In the genomic region with DNA sequence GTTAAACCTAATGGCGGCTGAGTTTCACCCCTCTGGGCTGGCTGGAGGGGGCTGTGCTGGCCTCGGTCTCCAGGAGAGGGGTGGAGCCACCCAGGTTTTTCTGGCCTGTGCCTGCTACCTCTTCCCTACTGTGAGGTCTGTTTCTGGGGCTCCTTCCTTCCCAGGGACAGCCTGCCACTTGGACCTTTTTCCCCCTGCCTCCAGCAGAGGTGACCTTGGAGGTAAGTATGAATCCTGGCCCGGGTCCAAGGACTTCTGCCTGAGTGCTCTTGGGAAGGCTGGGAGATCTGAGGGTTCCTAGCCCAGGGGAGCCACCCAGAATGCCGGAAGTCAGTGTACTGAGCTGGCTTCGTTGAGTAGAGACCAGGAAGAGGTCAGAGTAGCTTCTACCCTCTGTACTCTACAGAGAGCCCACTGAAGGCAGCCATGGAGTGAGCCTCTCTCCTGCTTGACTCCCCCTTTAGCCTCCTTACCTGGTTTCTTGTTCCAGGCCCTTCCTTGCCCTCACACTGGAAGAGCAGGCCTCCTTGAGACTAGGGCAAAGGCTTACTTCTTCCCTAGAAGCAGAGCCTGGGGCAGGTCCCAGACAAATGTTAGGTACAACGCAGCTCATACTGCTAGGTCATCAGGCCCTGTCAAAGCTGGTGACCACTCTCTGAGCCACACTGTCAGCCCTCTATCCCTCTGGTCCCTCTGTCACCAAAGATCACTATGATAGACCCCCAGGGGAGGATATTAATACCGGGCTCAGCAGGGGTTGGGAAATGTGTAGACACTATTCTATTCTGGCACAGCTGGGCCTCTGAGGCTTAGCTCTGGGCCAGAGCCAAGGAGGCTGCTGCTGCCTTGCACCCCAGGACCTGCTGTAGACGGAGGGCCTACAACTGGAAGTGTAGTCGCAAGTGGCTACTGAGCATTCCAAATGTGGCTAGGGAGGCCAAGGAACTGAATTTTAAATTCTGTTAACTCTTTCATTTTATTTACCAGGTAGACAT, we compare ENCODE assay signal across 9 mouse cellular contexts. TPM values are rescaled to one million over a fixed set of nuclear protein-coding genes. Genes with fewer than 3 reads are reported as not detected.
DNase-seq lines count a peak whose midpoint lies in the region; ATAC-seq and TF ChIP-seq lines count a peak whose summit lies in the region.
"Had no signal": no experiment of that assay in that cellular context is flagged by ENCODE, and none has a peak within 500 bp of the region (broad histone marks: within the 10 kb centered on the region; RNA-seq: fewer than 3 reads in every experiment).

No protein-coding gene starts in this region.

- 46% methylated on average over 9 of the region's 9 CpGs for WGBS in intestine, embryonic 14.5 days
- WGBS in liver, embryonic 12.5 days (ENCODE audit: insufficient replicate concordance), result 47% methylated on average over 9 of the region's 9 CpGs

- H3K4me1 ChIP-seq in E14TG2a.4 (replicated peaks; ENCODE audit: low read depth, low read length), result peaks cover 90% of the 10 kb centered on the region
- peaks cover 12% of the 10 kb centered on the region for H3K4me1 ChIP-seq in intestine, embryonic 14.5 days (replicated peaks; ENCODE audit: control insufficient read depth, insufficient read depth, low read length)
- H3K4me1 ChIP-seq in liver, embryonic 12.5 days, result no peaks in the 10 kb centered on the region; the same call in 1 of the 2 replicates

- ATAC-seq in intestine, embryonic 14.5 days (replicated peaks; ENCODE audit: low FRiP score, low TSS enrichment, low read depth), result peak; percentile 70; the same call in 1 of the 2 replicates
- ATAC-seq in liver, embryonic 12.5 days, result 0 out of 2 replicates have a peak, but pooled peaks have one; percentile 30
- ATAC-seq in erythroblast, adult 5-6 weeks (replicated peaks; ENCODE audit: low FRiP score, poor library complexity, severe bottlenecking), result no peak

- TF ChIP-seq CTCF in E14TG2a.4 (conservative IDR thresholded peaks at IDR 0.05; ENCODE audit: low read length), result no peak

- peaks cover 11% of the 10 kb centered on the region for H3K36me3 ChIP-seq in E14TG2a.4 (ENCODE audit: insufficient read depth, low read length)
- H3K36me3 ChIP-seq in intestine, embryonic 14.5 days (ENCODE audit: control insufficient read depth, insufficient read depth, low read length), result no peaks in the 10 kb centered on the region
- no peaks in the 10 kb centered on the region for H3K36me3 ChIP-seq in liver, embryonic 12.5 days

- H3K9me3 ChIP-seq in E14TG2a.4 (ENCODE audit: low read length), result no peaks in the 10 kb centered on the region
- H3K9me3 ChIP-seq in intestine, embryonic 14.5 days (ENCODE audit: control insufficient read depth, low read length), result no peaks in the 10 kb centered on the region
- H3K9me3 ChIP-seq in liver, embryonic 12.5 days (replicated peaks), result no peaks in the 10 kb centered on the region

- no peak overlapping the region for H3K9ac ChIP-seq in intestine, embryonic 14.5 days (ENCODE audit: low read length)
- no peak overlapping the region for H3K9ac ChIP-seq in liver, embryonic 12.5 days

- H3K4me3 ChIP-seq in E14TG2a.4 (replicated peaks; ENCODE audit: low read length), result peak overlapping the region; percentile 56
- H3K4me3 ChIP-seq in intestine, embryonic 14.5 days (ENCODE audit: low read depth, low read length), result 0 out of 2 replicates have a peak overlapping the region, but pooled peaks have one; percentile 13
- no peak overlapping the region for H3K4me3 ChIP-seq in liver, embryonic 12.5 days
- H3K4me3 ChIP-seq: heart, adult 2 months had no signal

- H3K27me3 ChIP-seq in E14TG2a.4 (ENCODE audit: insufficient read depth, low read length), result no peaks in the 10 kb centered on the region
- no peaks in the 10 kb centered on the region for H3K27me3 ChIP-seq in intestine, embryonic 14.5 days (replicated peaks; ENCODE audit: control insufficient read depth, insufficient read depth, low read length)
- H3K27me3 ChIP-seq in liver, embryonic 12.5 days (replicated peaks), result peaks cover 2% of the 10 kb centered on the region; the same call in 1 of the 2 replicates

- H3K4me2 ChIP-seq in intestine, embryonic 14.5 days (ENCODE audit: low read length), result peak overlapping the region; percentile 29
- H3K4me2 ChIP-seq in liver, embryonic 12.5 days, result peak overlapping the region; percentile 28

- peak; percentile 79 for DNase-seq in ZHBTc4 (ENCODE audit: low read depth, low spot score)
- DNase-seq in intestine, embryonic 14.5 days (ENCODE audit: low spot score), result peak; percentile 67
- DNase-seq in thymus, adult 18-20 months, result no peak
- DNase-seq in layer of hippocampus, postnatal 14 days (ENCODE audit: low spot score in 2 of 2), result no peak
- DNase-seq in thymus, postnatal 36 days, result no peak

- peak overlapping the region; percentile 47 for H3K27ac ChIP-seq in intestine, embryonic 14.5 days (ENCODE audit: low read depth)
- H3K27ac ChIP-seq in liver, embryonic 12.5 days, result peak overlapping the region; percentile 30; the same call in 1 of the 2 replicates
- H3K27ac ChIP-seq: heart, adult 2 months had no signal

RNA-seq across cellular contexts. Expression of gene Epb41l1, which starts 12.5 kb away (rescaled TPM):
- polyA plus RNA-seq in intestine, embryonic 14.5 days (2014; fragmentation: Nextera tagmentation; extraction: Ambion mirVana), result 4.2 and 4.4 TPM in 2 replicates
- 0.75 and 1.0 TPM in 2 replicates for polyA plus RNA-seq in liver, embryonic 12.5 days (2016; fragmentation: Nextera tagmentation; extraction: Ambion mirVana)
- 100 to 1,000 TPM; 299 to 316 TPM for total RNA-seq in layer of hippocampus, postnatal 14 days (2021)
- total RNA-seq in erythroblast, adult 5-6 weeks (2015; ENCODE audit: low replicate concordance), result under 0.01 and 2.5 TPM in 2 replicates
- total RNA-seq in erythroblast, adult 5-6 weeks (2017; ENCODE audit: low replicate concordance), result 0.34 and 0.84 TPM in 2 replicates

Comparison
In these comparisons a context has a peak if more than half of its experiments do, and no peak if none do; other contexts are left out.
1. DNase-seq: peak in ZHBTc4 (single experiment) and intestine, embryonic 14.5 days (single experiment); none in thymus, adult 18-20 months (0 of 2), layer of hippocampus, postnatal 14 days (0 of 2) and thymus, postnatal 36 days (0 of 2).
2. RNA of gene Epb41l1, which starts 12.5 kb away (total RNA-seq): 299 to 316 TPM in layer of hippocampus, postnatal 14 days; under 0.01 to 2.5 TPM in erythroblast, adult 5-6 weeks; every median in the first group is over 10 times any median in the second.